Mouse (Mus musculus): ENCODE measurements around the gene Sclt1. TPM values are rescaled to one million over a fixed set of nuclear protein-coding genes. Genes with fewer than 3 reads are reported as not detected.

Gene Sclt1
- total RNA-seq, 1 experiment: 15.3 TPM

DNA sequence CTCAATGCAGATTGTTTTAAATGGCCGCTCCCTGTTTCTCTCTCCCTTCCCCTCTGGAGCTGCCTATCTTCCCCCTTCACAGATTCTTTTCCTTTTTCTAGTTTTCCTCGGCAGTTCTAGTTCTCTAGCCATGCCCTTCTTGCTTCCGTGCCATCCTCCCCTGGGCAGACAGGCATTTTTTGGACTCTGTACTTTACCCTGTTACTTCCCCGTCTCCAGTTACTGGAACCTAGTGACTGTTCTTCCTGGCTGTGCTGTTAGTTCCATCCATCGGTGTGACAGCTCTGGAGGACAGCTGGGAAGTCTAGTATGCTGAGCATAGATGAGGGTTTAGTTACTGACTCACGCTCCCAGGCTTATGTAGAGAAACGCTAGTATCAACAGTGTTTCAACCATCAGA is 121.3 kb downstream of the Sclt1 start:
- no peak for TF ChIP-seq ZC3H11A (IDR thresholded peaks at IDR 0.05; ENCODE audit: borderline replicate concordance, low read depth, low read length)
- no peak for TF ChIP-seq HCFC1 (IDR thresholded peaks at IDR 0.05; ENCODE audit: borderline replicate concordance, insufficient read depth, low read length)
- TF ChIP-seq CHD2 (IDR thresholded peaks at IDR 0.05; ENCODE audit: low read depth, low read length): no peak
- TF ChIP-seq MAFK (IDR thresholded peaks at IDR 0.05; ENCODE audit: insufficient read depth, low read depth, low read length): no peak
- no peak for TF ChIP-seq ZNF384 (IDR thresholded peaks at IDR 0.05; ENCODE audit: low read depth, low read length)
- Histone ChIP-seq H3K9ac (ENCODE audit: insufficient read depth, low read depth, low read length, poor library complexity, severe bottlenecking) (no peak overlapping the region), H3K9me3 (ENCODE audit: control insufficient read depth, insufficient read depth, low read depth, low read length) (no peaks in the 10 kb centered on the region), H3K4me1 (ENCODE audit: control insufficient read depth in 2 of 2, insufficient read depth in 2 of 2, low read length in 2 of 2, poor library complexity in 1 of 2) (no peaks in the 10 kb centered on the region), H3K36me3 (ENCODE audit: control insufficient read depth, insufficient read depth, low read length, poor library complexity, severe bottlenecking) (peaks cover 4% of the 10 kb centered on the region; the same call in 1 of the 2 replicates), H3K27ac (ENCODE audit: insufficient read depth, low read depth, low read length, poor library complexity, severe bottlenecking) (no peak overlapping the region), H3K4me3 (ENCODE audit: insufficient read depth in 1 of 2, low read depth in 1 of 2, low read length in 2 of 2, poor library complexity in 1 of 2, severe bottlenecking in 1 of 2) (no peak overlapping the region)
- in situ Hi-C loops (cut with MboI; ENCODE audit: low sequenced_read_pairs in 2 of 2, unreplicated experiment in 2 of 2): no loop called here
- no peak for DNase-seq (ENCODE audit: low read depth, low spot score)

DNA sequence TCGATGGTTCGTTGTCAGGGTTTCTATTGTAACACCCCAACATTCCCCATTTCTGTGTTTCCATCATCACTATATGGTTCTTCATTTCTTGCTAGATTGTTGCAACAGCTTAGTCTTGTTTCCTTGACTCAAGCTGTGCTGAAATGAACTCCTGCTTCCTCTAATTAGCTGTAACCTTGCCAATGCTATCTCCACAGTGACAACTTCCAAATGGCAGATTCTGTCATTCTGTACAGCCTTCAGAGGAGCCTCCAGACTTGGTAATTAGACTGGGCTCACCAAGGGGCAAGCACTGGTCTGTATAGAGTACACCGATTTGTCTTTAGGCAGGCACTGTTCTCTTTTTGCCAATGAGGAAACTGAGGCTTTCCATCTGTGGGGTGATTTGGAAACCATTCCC is 123.8 kb downstream of the Sclt1 start:
- TF ChIP-seq MAFK (IDR thresholded peaks at IDR 0.05; ENCODE audit: insufficient read depth, low read depth, low read length) (no peak), CHD2 (IDR thresholded peaks at IDR 0.05; ENCODE audit: low read depth, low read length) (no peak), HCFC1 (IDR thresholded peaks at IDR 0.05; ENCODE audit: borderline replicate concordance, insufficient read depth, low read length) (no peak), ZNF384 (IDR thresholded peaks at IDR 0.05; ENCODE audit: low read depth, low read length) (no peak), ZC3H11A (IDR thresholded peaks at IDR 0.05; ENCODE audit: borderline replicate concordance, low read depth, low read length) (no peak)
- Histone ChIP-seq H3K27ac (ENCODE audit: insufficient read depth, low read depth, low read length, poor library complexity, severe bottlenecking) (no peak overlapping the region), H3K9ac (ENCODE audit: insufficient read depth, low read depth, low read length, poor library complexity, severe bottlenecking) (no peak overlapping the region), H3K4me3 (ENCODE audit: insufficient read depth in 1 of 2, low read depth in 1 of 2, low read length in 2 of 2, poor library complexity in 1 of 2, severe bottlenecking in 1 of 2) (no peak overlapping the region), H3K9me3 (ENCODE audit: control insufficient read depth, insufficient read depth, low read depth, low read length) (no peaks in the 10 kb centered on the region), H3K36me3 (ENCODE audit: control insufficient read depth, insufficient read depth, low read length, poor library complexity, severe bottlenecking) (peaks cover 18% of the 10 kb centered on the region), H3K4me1 (ENCODE audit: control insufficient read depth in 2 of 2, insufficient read depth in 2 of 2, low read length in 2 of 2, poor library complexity in 1 of 2) (no peaks in the 10 kb centered on the region)
- in situ Hi-C loops (cut with MboI; ENCODE audit: low sequenced_read_pairs in 2 of 2, unreplicated experiment in 2 of 2): no loop called here
- DNase-seq (ENCODE audit: low read depth, low spot score): no peak

DNA sequence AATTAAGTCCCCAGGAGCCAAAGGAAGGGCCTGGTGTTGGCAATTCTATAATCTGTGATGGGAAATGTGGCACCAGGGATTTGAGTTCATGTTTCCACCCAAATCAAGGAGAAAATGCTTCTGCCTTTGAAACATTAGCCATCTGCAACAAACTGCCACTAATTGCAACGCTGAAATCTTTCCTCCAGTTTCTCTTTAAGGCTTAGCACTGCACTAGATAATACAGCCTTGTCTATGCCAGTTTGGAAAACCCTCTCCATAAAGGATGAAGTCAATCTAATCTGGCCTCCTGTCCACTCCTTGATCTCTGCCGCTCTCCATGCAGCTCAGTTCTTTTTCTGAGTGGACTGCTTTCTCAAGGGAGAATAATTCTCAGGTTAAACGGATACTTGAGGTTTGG is 124.3 kb downstream of the Sclt1 start:
- Histone ChIP-seq H3K36me3 (ENCODE audit: control insufficient read depth, insufficient read depth, low read length, poor library complexity, severe bottlenecking) (peaks cover 22% of the 10 kb centered on the region), H3K27ac (ENCODE audit: insufficient read depth, low read depth, low read length, poor library complexity, severe bottlenecking) (no peak overlapping the region), H3K9ac (ENCODE audit: insufficient read depth, low read depth, low read length, poor library complexity, severe bottlenecking) (no peak overlapping the region), H3K4me1 (ENCODE audit: control insufficient read depth in 2 of 2, insufficient read depth in 2 of 2, low read length in 2 of 2, poor library complexity in 1 of 2) (no peaks in the 10 kb centered on the region), H3K9me3 (ENCODE audit: control insufficient read depth, insufficient read depth, low read depth, low read length) (no peaks in the 10 kb centered on the region), H3K4me3 (ENCODE audit: insufficient read depth in 1 of 2, low read depth in 1 of 2, low read length in 2 of 2, poor library complexity in 1 of 2, severe bottlenecking in 1 of 2) (no peak overlapping the region)
- in situ Hi-C loops (cut with MboI; ENCODE audit: low sequenced_read_pairs in 2 of 2, unreplicated experiment in 2 of 2): no loop called here
- DNase-seq (ENCODE audit: low read depth, low spot score): no peak
- TF ChIP-seq ZC3H11A (IDR thresholded peaks at IDR 0.05; ENCODE audit: borderline replicate concordance, low read depth, low read length): no peak
- TF ChIP-seq ZNF384 (IDR thresholded peaks at IDR 0.05; ENCODE audit: low read depth, low read length): no peak
- TF ChIP-seq MAFK (IDR thresholded peaks at IDR 0.05; ENCODE audit: insufficient read depth, low read depth, low read length): no peak
- no peak for TF ChIP-seq CHD2 (IDR thresholded peaks at IDR 0.05; ENCODE audit: low read depth, low read length)
- TF ChIP-seq HCFC1 (IDR thresholded peaks at IDR 0.05; ENCODE audit: borderline replicate concordance, insufficient read depth, low read length): no peak

DNA sequence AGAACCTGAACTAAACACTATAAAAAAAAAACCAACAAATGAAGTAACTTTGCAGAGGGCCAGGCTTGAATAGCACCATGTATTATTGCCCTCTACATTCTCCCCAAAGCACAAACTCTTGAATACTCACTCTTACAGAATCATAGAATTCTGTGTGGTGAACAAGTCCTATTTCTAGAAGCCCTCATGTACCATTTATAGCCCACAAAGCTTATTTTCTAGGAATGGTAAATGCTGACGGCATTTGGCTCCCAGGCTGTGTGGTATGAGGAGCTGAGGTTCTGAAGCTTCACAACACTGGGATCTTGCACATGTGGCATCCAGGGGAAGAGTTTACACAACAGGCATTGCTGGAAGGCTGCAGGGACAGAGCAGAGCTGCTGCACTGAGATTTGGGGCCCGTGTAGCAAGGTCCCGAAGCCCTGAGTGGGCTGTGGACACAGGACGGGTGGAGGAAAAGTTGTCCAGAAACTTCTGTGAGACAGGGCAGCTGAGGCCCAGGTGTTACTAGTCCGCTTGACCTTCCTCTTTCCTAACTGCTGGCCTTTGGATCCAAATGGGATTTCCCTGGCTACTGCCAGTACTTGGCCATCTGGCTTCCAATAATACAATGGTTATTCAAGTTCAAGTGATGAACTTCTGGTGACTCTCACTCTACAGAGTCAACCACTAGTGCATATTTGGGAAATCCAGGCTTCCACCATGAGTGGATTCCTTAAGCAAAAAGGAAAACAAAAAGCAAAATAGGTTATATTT is 127.9 kb downstream of the Sclt1 start:
- Histone ChIP-seq H3K9me3 (ENCODE audit: control insufficient read depth, insufficient read depth, low read depth, low read length) (no peaks in the 10 kb centered on the region), H3K27ac (ENCODE audit: insufficient read depth, low read depth, low read length, poor library complexity, severe bottlenecking) (no peak overlapping the region), H3K9ac (ENCODE audit: insufficient read depth, low read depth, low read length, poor library complexity, severe bottlenecking) (no peak overlapping the region), H3K4me3 (ENCODE audit: insufficient read depth in 1 of 2, low read depth in 1 of 2, low read length in 2 of 2, poor library complexity in 1 of 2, severe bottlenecking in 1 of 2) (no peak overlapping the region), H3K36me3 (ENCODE audit: control insufficient read depth, insufficient read depth, low read length, poor library complexity, severe bottlenecking) (peaks cover 39% of the 10 kb centered on the region), H3K4me1 (ENCODE audit: control insufficient read depth in 2 of 2, insufficient read depth in 2 of 2, low read length in 2 of 2, poor library complexity in 1 of 2) (no peaks in the 10 kb centered on the region)
- in situ Hi-C loops (cut with MboI; ENCODE audit: low sequenced_read_pairs in 2 of 2, unreplicated experiment in 2 of 2): no loop called here
- no peak for TF ChIP-seq MAFK (IDR thresholded peaks at IDR 0.05; ENCODE audit: insufficient read depth, low read depth, low read length)
- TF ChIP-seq HCFC1 (IDR thresholded peaks at IDR 0.05; ENCODE audit: borderline replicate concordance, insufficient read depth, low read length): no peak
- no peak for TF ChIP-seq ZNF384 (IDR thresholded peaks at IDR 0.05; ENCODE audit: low read depth, low read length)
- no peak for TF ChIP-seq ZC3H11A (IDR thresholded peaks at IDR 0.05; ENCODE audit: borderline replicate concordance, low read depth, low read length)
- TF ChIP-seq CHD2 (IDR thresholded peaks at IDR 0.05; ENCODE audit: low read depth, low read length): no peak
- no peak for DNase-seq (ENCODE audit: low read depth, low spot score)

Measured in ES-E14 (cell line).